Mouse (Mus musculus): Measurements from ENCODE around the gene Ranbp3l. TPM values are rescaled to one million over a fixed set of nuclear protein-coding genes. Genes with fewer than 3 reads are reported as not detected.

Ranbp3l gene
- polyA plus RNA-seq, 1 experiment from 2014 or later: 10.4 TPM

DNA sequence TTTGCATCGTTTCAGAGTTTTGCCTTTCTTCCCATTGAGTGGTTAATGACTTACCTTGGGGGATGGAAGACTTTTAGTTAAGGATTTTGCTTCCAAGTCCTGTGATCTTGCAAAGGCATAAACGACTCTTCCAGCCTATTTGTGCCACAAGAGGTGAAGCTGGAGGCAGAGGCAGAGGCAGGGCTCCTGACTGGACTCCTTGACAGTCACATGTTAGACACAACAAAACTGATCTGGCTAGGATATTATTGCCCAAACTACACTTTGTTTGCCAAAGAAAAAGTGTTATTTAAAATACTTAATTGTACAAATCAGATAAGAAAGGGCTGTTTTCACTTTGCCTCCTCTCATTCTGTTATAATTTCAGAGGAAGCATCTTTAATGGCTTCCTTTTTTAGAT is 106.4 kb downstream of the Ranbp3l start:
- DNase-seq (ENCODE audit: low spot score) (no peak), ATAC-seq (no peak)
- H3K27ac ChIP-seq (ENCODE audit: low read depth, low read length): no peak overlapping the region
- no peaks in the 10 kb centered on the region for H3K27me3 ChIP-seq (replicated peaks; ENCODE audit: control insufficient read depth, insufficient read depth, low read length)
- peaks cover 4% of the 10 kb centered on the region for H3K4me1 ChIP-seq (ENCODE audit: control insufficient read depth, insufficient read depth, low read length)
- H3K4me2 ChIP-seq (ENCODE audit: low read length): no peak overlapping the region
- H3K9ac ChIP-seq (ENCODE audit: low read length): no peak overlapping the region
- no peak overlapping the region for H3K4me3 ChIP-seq (ENCODE audit: low read depth, low read length)
- no peaks in the 10 kb centered on the region for H3K36me3 ChIP-seq (ENCODE audit: control insufficient read depth, insufficient read depth, low read length)
- WGBS: 19% methylated on average over 2 of the region's 2 CpGs
- H3K9me3 ChIP-seq (replicated peaks; ENCODE audit: control insufficient read depth, low read length): no peaks in the 10 kb centered on the region

- Histone ChIP-seq H3K27me3 (replicated peaks; ENCODE audit: control insufficient read depth, insufficient read depth, low read length) (no peaks in the 10 kb centered on the region), H3K4me2 (ENCODE audit: low read length) (no peak overlapping the region), H3K36me3 (ENCODE audit: control insufficient read depth, insufficient read depth, low read length) (no peaks in the 10 kb centered on the region), H3K9me3 (replicated peaks; ENCODE audit: control insufficient read depth, low read length) (no peaks in the 10 kb centered on the region), H3K9ac (ENCODE audit: low read length) (no peak overlapping the region), H3K4me3 (ENCODE audit: low read depth, low read length) (no peak overlapping the region), H3K4me1 (ENCODE audit: control insufficient read depth, insufficient read depth, low read length) (peaks cover 4% of the 10 kb centered on the region), H3K27ac (ENCODE audit: low read depth, low read length) (no peak overlapping the region)
- no peak for DNase-seq (ENCODE audit: low spot score)
- no peak for ATAC-seq
- WGBS: 23% methylated on average over 4 of the region's 4 CpGs
Measured at GRCm38 (mm10) chr15:9074671-9075070, 106.9 kb downstream of the Ranbp3l start.

- no peak for DNase-seq (ENCODE audit: low spot score)
- H3K9me3 ChIP-seq (replicated peaks; ENCODE audit: control insufficient read depth, low read length): no peaks in the 10 kb centered on the region
- ATAC-seq: no peak
- H3K9ac ChIP-seq (ENCODE audit: low read length): no peak overlapping the region
- no peak overlapping the region for H3K4me3 ChIP-seq (ENCODE audit: low read depth, low read length)
- H3K27me3 ChIP-seq (replicated peaks; ENCODE audit: control insufficient read depth, insufficient read depth, low read length): no peaks in the 10 kb centered on the region
- H3K4me1 ChIP-seq (ENCODE audit: control insufficient read depth, insufficient read depth, low read length): peaks cover 4% of the 10 kb centered on the region
- no peak overlapping the region for H3K27ac ChIP-seq (ENCODE audit: low read depth, low read length)
- no peak overlapping the region for H3K4me2 ChIP-seq (ENCODE audit: low read length)
- no peaks in the 10 kb centered on the region for H3K36me3 ChIP-seq (ENCODE audit: control insufficient read depth, insufficient read depth, low read length)
- 76% methylated on average over 14 of the region's 14 CpGs for WGBS
Measured at GRCm38 (mm10) chr15:9075608-9076200, 108.0 kb downstream of the Ranbp3l start.

DNA sequence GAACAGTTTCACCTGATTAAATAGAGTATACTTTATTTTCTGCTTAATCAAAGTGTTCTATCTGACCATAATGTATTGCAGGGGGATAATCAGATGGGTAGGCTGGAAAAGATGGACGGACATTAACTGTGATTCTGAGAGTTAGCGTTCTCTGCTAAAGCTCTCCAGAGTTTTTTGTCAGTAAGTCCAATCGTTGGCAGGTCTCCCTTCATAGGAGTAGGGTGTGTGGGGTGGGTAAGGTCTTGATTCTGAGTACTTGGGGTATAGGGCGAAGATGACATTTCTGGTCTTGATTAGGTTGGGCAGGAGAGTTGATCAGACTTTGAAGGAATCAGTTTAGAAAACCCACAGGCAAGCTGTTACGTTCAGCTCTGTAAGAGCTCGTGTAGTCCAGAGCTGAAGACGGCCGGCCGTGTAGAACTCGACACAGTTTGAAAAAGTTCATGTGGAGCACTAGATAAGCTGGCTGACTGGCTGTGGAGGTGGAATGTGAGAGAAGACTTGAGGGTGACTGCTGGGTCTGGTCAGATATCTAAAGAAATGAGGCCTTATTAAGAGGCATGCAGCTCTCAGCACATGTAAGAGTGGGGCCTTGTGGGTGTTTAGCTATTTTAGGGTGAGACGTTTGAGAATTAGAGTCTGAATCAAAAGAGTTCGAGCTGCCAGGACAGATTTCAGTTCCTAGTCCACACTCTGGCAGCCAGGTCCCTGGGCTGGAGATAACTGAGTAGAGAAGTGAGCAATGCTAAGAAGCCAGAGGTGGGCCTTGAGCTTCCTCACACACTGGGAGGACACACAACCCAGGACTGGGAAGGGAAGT is 110.9 kb downstream of the Ranbp3l start:
- ATAC-seq: no peak
- WGBS: 83% methylated on average over 12 of the region's 12 CpGs

DNA sequence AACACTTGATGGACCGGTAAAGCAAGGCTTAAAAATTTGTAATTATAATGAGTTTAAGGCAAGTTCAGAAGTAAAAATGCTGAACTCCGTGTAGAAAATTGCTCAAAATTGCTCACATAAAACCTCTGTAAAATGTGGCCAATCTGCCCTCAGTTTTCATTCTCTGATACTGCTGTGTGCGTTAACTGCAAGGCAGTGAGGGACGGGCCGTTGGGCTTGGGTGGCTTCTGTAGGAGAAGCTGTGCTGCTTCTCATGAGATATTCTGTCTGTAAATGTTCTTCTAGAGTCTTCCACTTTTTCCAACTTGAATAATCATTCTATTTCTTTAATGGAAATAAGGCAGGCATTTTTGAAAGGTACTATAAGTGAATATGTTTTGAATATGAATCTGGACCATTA is 111.9 kb downstream of the Ranbp3l start:
- whole genome bisulfite sequencing: 60% methylated on average over 5 of the region's 5 CpGs
- Histone ChIP-seq H3K36me3 (ENCODE audit: control insufficient read depth, insufficient read depth, low read length) (0 out of 2 replicates have a peak, but pooled peaks cover 2% of the 10 kb centered on the region), H3K9ac (ENCODE audit: low read length) (no peak overlapping the region), H3K27ac (ENCODE audit: low read depth, low read length) (no peak overlapping the region), H3K4me2 (ENCODE audit: low read length) (no peak overlapping the region), H3K4me3 (ENCODE audit: low read depth, low read length) (no peak overlapping the region), H3K9me3 (replicated peaks; ENCODE audit: control insufficient read depth, low read length) (no peaks in the 10 kb centered on the region), H3K4me1 (ENCODE audit: control insufficient read depth, insufficient read depth, low read length) (no peaks in the 10 kb centered on the region; the same call in 1 of the 2 replicates), H3K27me3 (replicated peaks; ENCODE audit: control insufficient read depth, insufficient read depth, low read length) (no peaks in the 10 kb centered on the region)
- DNase-seq (ENCODE audit: low spot score) (no peak), ATAC-seq (no peak)

More for the DNA sequence above, 110.9 kb downstream of the Ranbp3l start:
- Histone ChIP-seq H3K36me3 (ENCODE audit: control insufficient read depth, insufficient read depth, low read length) (no peaks in the 10 kb centered on the region), H3K4me3 (ENCODE audit: low read depth, low read length) (no peak overlapping the region), H3K4me2 (ENCODE audit: low read length) (no peak overlapping the region), H3K27me3 (replicated peaks; ENCODE audit: control insufficient read depth, insufficient read depth, low read length) (no peaks in the 10 kb centered on the region), H3K27ac (ENCODE audit: low read depth, low read length) (no peak overlapping the region), H3K9ac (ENCODE audit: low read length) (no peak overlapping the region), H3K4me1 (ENCODE audit: control insufficient read depth, insufficient read depth, low read length) (no peaks in the 10 kb centered on the region; the same call in 1 of the 2 replicates), H3K9me3 (replicated peaks; ENCODE audit: control insufficient read depth, low read length) (no peaks in the 10 kb centered on the region)
- DNase-seq (ENCODE audit: low spot score): no peak

- H3K4me2 ChIP-seq (ENCODE audit: low read length): no peak overlapping the region
- ATAC-seq (no peak), DNase-seq (ENCODE audit: low spot score) (no peak)
- no peaks in the 10 kb centered on the region for H3K9me3 ChIP-seq (replicated peaks; ENCODE audit: control insufficient read depth, low read length)
- no peak overlapping the region for H3K27ac ChIP-seq (ENCODE audit: low read depth, low read length)
- peaks cover 4% of the 10 kb centered on the region; the same call in 1 of the 2 replicates for H3K36me3 ChIP-seq (ENCODE audit: control insufficient read depth, insufficient read depth, low read length)
- no peaks in the 10 kb centered on the region; the same call in 1 of the 2 replicates for H3K4me1 ChIP-seq (ENCODE audit: control insufficient read depth, insufficient read depth, low read length)
- H3K9ac ChIP-seq (ENCODE audit: low read length): no peak overlapping the region
- no peaks in the 10 kb centered on the region for H3K27me3 ChIP-seq (replicated peaks; ENCODE audit: control insufficient read depth, insufficient read depth, low read length)
- WGBS: 73% methylated on average over 4 of the region's 4 CpGs
- no peak overlapping the region for H3K4me3 ChIP-seq (ENCODE audit: low read depth, low read length)
Measured at GRCm38 (mm10) chr15:9080206-9080605, 112.5 kb downstream of the Ranbp3l start.

GRCm38 (mm10) chr15:9081294-9081693 is 113.5 kb downstream of the Ranbp3l start:
- WGBS: 82% methylated on average over 3 of the region's 3 CpGs

DNA sequence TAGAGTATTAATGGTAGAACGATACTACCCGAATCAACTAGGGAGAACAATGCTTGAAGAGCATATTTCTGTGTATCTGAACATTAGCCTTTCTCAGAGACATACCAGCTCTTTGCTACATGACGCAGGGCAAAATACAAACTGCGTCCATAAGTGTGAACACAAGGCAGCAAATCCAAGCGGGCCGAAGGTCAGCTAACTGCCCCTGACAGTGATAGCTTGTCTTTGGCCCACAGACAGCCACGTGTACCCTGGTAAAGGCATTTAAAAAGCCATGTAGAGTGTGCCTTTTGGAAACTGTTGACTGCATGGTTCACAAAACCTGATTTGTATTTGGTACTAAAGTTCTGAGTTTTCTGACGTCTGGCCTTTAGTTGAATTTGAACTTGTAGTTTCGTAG is 115.0 kb downstream of the Ranbp3l start:
- no peak overlapping the region for H3K27ac ChIP-seq (ENCODE audit: low read depth, low read length)
- H3K4me1 ChIP-seq (ENCODE audit: control insufficient read depth, insufficient read depth, low read length): no peaks in the 10 kb centered on the region; the same call in 1 of the 2 replicates
- no peak for ATAC-seq
- peaks cover 11% of the 10 kb centered on the region for H3K36me3 ChIP-seq (ENCODE audit: control insufficient read depth, insufficient read depth, low read length)
- H3K4me2 ChIP-seq (ENCODE audit: low read length): no peak overlapping the region
- no peak overlapping the region for H3K4me3 ChIP-seq (ENCODE audit: low read depth, low read length)
- 92% methylated on average over 9 of the region's 9 CpGs for WGBS
- DNase-seq (ENCODE audit: low spot score): no peak
- H3K9me3 ChIP-seq (replicated peaks; ENCODE audit: control insufficient read depth, low read length): no peaks in the 10 kb centered on the region
- H3K27me3 ChIP-seq (replicated peaks; ENCODE audit: control insufficient read depth, insufficient read depth, low read length): no peaks in the 10 kb centered on the region
- no peak overlapping the region for H3K9ac ChIP-seq (ENCODE audit: low read length)

More at GRCm38 (mm10) chr15:9081294-9081693, 113.5 kb downstream of the Ranbp3l start:
- Histone ChIP-seq H3K9ac (ENCODE audit: low read length) (no peak overlapping the region), H3K27me3 (replicated peaks; ENCODE audit: control insufficient read depth, insufficient read depth, low read length) (no peaks in the 10 kb centered on the region), H3K4me2 (ENCODE audit: low read length) (no peak overlapping the region), H3K9me3 (replicated peaks; ENCODE audit: control insufficient read depth, low read length) (no peaks in the 10 kb centered on the region), H3K4me3 (ENCODE audit: low read depth, low read length) (no peak overlapping the region), H3K27ac (ENCODE audit: low read depth, low read length) (no peak overlapping the region), H3K36me3 (ENCODE audit: control insufficient read depth, insufficient read depth, low read length) (peaks cover 4% of the 10 kb centered on the region; the same call in 1 of the 2 replicates), H3K4me1 (ENCODE audit: control insufficient read depth, insufficient read depth, low read length) (no peaks in the 10 kb centered on the region; the same call in 1 of the 2 replicates)
- ATAC-seq: no peak
- no peak for DNase-seq (ENCODE audit: low spot score)

DNA sequence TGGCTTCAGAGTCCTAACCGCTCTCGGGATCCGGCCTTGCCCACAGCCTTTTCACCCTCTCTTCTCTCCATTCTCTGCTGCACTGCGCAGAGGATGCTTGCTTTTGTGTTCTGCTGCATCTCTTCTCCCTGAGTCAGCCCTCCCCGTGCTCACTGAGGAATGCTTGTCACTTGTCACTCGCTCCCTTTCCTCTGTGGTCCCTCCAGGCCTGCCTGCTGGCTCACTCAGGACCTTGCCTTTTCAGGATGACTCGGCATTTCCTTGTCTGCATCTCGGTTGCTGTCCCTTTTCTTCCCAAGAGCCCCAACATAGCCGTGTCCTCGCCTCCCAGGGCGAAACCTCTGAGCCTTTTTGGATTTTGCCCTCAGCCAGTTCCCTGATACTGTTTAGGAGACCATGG is 119.1 kb downstream of the Ranbp3l start:
- no peak overlapping the region for H3K4me3 ChIP-seq (ENCODE audit: low read depth, low read length)
- H3K4me2 ChIP-seq (ENCODE audit: low read length): no peak overlapping the region
- 51% methylated on average over 11 of the region's 11 CpGs for whole genome bisulfite sequencing
- no peaks in the 10 kb centered on the region for H3K9me3 ChIP-seq (replicated peaks; ENCODE audit: control insufficient read depth, low read length)
- no peak overlapping the region for H3K9ac ChIP-seq (ENCODE audit: low read length)
- no peak for ATAC-seq
- no peak for DNase-seq (ENCODE audit: low spot score)
- H3K4me1 ChIP-seq (ENCODE audit: control insufficient read depth, insufficient read depth, low read length): no peaks in the 10 kb centered on the region
- no peak overlapping the region for H3K27ac ChIP-seq (ENCODE audit: low read depth, low read length)
- peaks cover 11% of the 10 kb centered on the region for H3K36me3 ChIP-seq (ENCODE audit: control insufficient read depth, insufficient read depth, low read length)
- H3K27me3 ChIP-seq (replicated peaks; ENCODE audit: control insufficient read depth, insufficient read depth, low read length): no peaks in the 10 kb centered on the region
